Mouse (Mus musculus): ENCODE measurements around the gene Ccdc177. TPM values are rescaled to one million over a fixed set of nuclear protein-coding genes. Genes with fewer than 3 reads are reported as not detected.
"Not testable (repeated sequence)": the region's sequence is repeated elsewhere in the genome, so short reads cannot be mapped to it uniquely, and the experiment has no call there.

Gene Ccdc177
- under 1 TPM in 1 of 2 experiments, not detected in 1; 0.07 TPM for total RNA-seq (2021)
- long read RNA-seq, experiment 1: 0 reads
- long read RNA-seq, experiment 2: 0 reads

GRCm38 (mm10) chr12:80760396-80760801, at the start of gene Ccdc177:
Gene Ccdc177 (minus strand): TSS chr12:80760687.
- intact Hi-C loops (cut with DNase I; ENCODE audit: low total_unique reads): loop anchor here (5.0 kb wide), 1 partner anchor 33 kb away; no protein-coding TSS in a partner anchor

GRCm38 (mm10) chr12:80810005-80810404, 49.5 kb upstream of the Ccdc177 start:
- no peak for DNase-seq
- intact Hi-C loops (cut with DNase I; ENCODE audit: low total_unique reads): no loop called here

More at GRCm38 (mm10) chr12:80760396-80760801, at the start of gene Ccdc177:
- DNase-seq: peak; percentile 73

- DNase-seq: no peak
- intact Hi-C loops (cut with DNase I; ENCODE audit: low total_unique reads): no loop called here
These were observed 47.1 kb upstream of the Ccdc177 start for GRCm38 (mm10) chr12:80807451-80808085.

- no peak for DNase-seq
- intact Hi-C loops (cut with DNase I; ENCODE audit: low total_unique reads): no loop called here
These were observed 44.5 kb upstream of the Ccdc177 start for GRCm38 (mm10) chr12:80804861-80805428.

- intact Hi-C loops (cut with DNase I; ENCODE audit: low total_unique reads): no loop called here
- DNase-seq: peak; percentile 52
These were observed 43.4 kb upstream of the Ccdc177 start for GRCm38 (mm10) chr12:80803924-80804323.

- intact Hi-C loops (cut with DNase I; ENCODE audit: low total_unique reads): no loop called here
- DNase-seq: no peak
These were observed 41.0 kb upstream of the Ccdc177 start for GRCm38 (mm10) chr12:80801443-80801842.

GRCm38 (mm10) chr12:80800156-80800555, 39.7 kb upstream of the Ccdc177 start:
- intact Hi-C loops (cut with DNase I; ENCODE audit: low total_unique reads): no loop called here
- no peak for DNase-seq

- intact Hi-C loops (cut with DNase I; ENCODE audit: low total_unique reads): no loop called here
- DNase-seq: no peak
These were observed 37.8 kb upstream of the Ccdc177 start for GRCm38 (mm10) chr12:80798271-80798670.

- intact Hi-C loops (cut with DNase I; ENCODE audit: low total_unique reads): no loop called here
- no peak for DNase-seq
These were observed 34.7 kb upstream of the Ccdc177 start for GRCm38 (mm10) chr12:80794935-80795785.

- DNase-seq: no peak
- intact Hi-C loops (cut with DNase I; ENCODE audit: low total_unique reads): no loop called here
These were observed 34.0 kb upstream of the Ccdc177 start for GRCm38 (mm10) chr12:80794522-80794921.

- intact Hi-C loops (cut with DNase I; ENCODE audit: low total_unique reads): no loop called here
These were observed 33.0 kb upstream of the Ccdc177 start for GRCm38 (mm10) chr12:80793535-80793934.

GRCm38 (mm10) chr12:80792867-80793266, 32.4 kb upstream of the Ccdc177 start:
- intact Hi-C loops (cut with DNase I; ENCODE audit: low total_unique reads): no loop called here
- no peak for DNase-seq

More at GRCm38 (mm10) chr12:80793535-80793934, 33.0 kb upstream of the Ccdc177 start:
- DNase-seq: no peak

- intact Hi-C loops (cut with DNase I; ENCODE audit: low total_unique reads): no loop called here
These were observed 31.3 kb upstream of the Ccdc177 start for GRCm38 (mm10) chr12:80791571-80792444.

GRCm38 (mm10) chr12:80790700-80791570, 30.4 kb upstream of the Ccdc177 start:
- no peak for DNase-seq
- intact Hi-C loops (cut with DNase I; ENCODE audit: low total_unique reads): no loop called here

More at GRCm38 (mm10) chr12:80791571-80792444, 31.3 kb upstream of the Ccdc177 start:
- no peak for DNase-seq

- DNase-seq: peak; percentile 99
- intact Hi-C loops (cut with DNase I; ENCODE audit: low total_unique reads): no loop called here
These were observed 29.6 kb upstream of the Ccdc177 start, which contains the start of gene Susd6 for GRCm38 (mm10) chr12:80789849-80790694. Gene Susd6 (plus strand): TSS chr12:80790510.

- DNase-seq; intact Hi-C loops (cut with DNase I; ENCODE audit: low total_unique reads): not testable (repeated sequence)
These were observed 28.8 kb upstream of the Ccdc177 start for GRCm38 (mm10) chr12:80789276-80789675.

- intact Hi-C loops (cut with DNase I; ENCODE audit: low total_unique reads): no loop called here
- no peak for DNase-seq
These were observed 27.7 kb upstream of the Ccdc177 start for GRCm38 (mm10) chr12:80788188-80788587.
